Mouse (Mus musculus) midbrain, embryonic 11.5 days (tissue): ENCODE results near the gene Scaf4. TPM values are rescaled to one million over a fixed set of nuclear protein-coding genes. Genes with fewer than 3 reads are reported as not detected.
A peak's percentile ranks its signal among the peaks of the same experiment; 100 is the strongest.

Source experiments
- ATAC-seq: fragments of 200-750 bp; cut with Nextera tagmentation; 2 replicates; pipeline ENCODE4 v1.8.0; 2017; ENCODE audit warnings: moderate TSS enrichment, moderate library complexity; ENCODE audit not compliant: low FRiP score
- DNase-seq: peaks from one replicate; pipeline ENCODE4 v3.0.0; 2015; ENCODE audit warnings: low spot score; ENCODE audit errors: missing footprints
- H3K27ac ChIP-seq: fragments of 300-500 bp; sonication (generic); 2 replicates; pipeline ENCODE4 v1.5.1; 2014; ENCODE audit warnings: low read depth, low read length
- H3K27me3 ChIP-seq: fragments of 300-500 bp; sonication (generic); 2 replicates; pipeline ENCODE4 v1.6.1; 2014; ENCODE audit warnings: mild to moderate bottlenecking, low read length, moderate library complexity, mixed read lengths; ENCODE audit not compliant: control insufficient read depth, insufficient read depth
- H3K36me3 ChIP-seq: fragments of 300-500 bp; sonication (generic); 2 replicates; pipeline ENCODE4 v1.6.1; 2014; ENCODE audit warnings: mild to moderate bottlenecking, low read length, moderate library complexity, mixed read lengths; ENCODE audit not compliant: control insufficient read depth, insufficient read depth
- H3K4me1 ChIP-seq: fragments of 300-500 bp; sonication (generic); 2 replicates; pipeline ENCODE4 v1.6.1; 2014; ENCODE audit warnings: low read length; ENCODE audit not compliant: control insufficient read depth, insufficient read depth
- H3K4me2 ChIP-seq: fragments of 300-500 bp; sonication (generic); 2 replicates; pipeline ENCODE4 v1.6.1; 2014; ENCODE audit warnings: mild to moderate bottlenecking, moderate library complexity
- H3K4me3 ChIP-seq: fragments of 300-500 bp; sonication (generic); 2 replicates; pipeline ENCODE4 v1.5.1; 2014; ENCODE audit warnings: low read depth, low read length
- H3K9ac ChIP-seq: fragments of 300-500 bp; sonication (generic); 2 replicates; pipeline ENCODE4 v1.6.1; 2014; ENCODE audit warnings: low read length
- H3K9me3 ChIP-seq: fragments of 300-500 bp; sonication (generic); 2 replicates; pipeline ENCODE4 v1.6.1; 2016; ENCODE audit warnings: low read length; ENCODE audit not compliant: control insufficient read depth
- WGBS: fragments of 180-500 bp; shearing (Covaris S2); extraction: QIAGEN DNeasy Blood & Tissue Kit; methylation state at CpG from one replicate; pipeline ENCODE4 v1.1.7; 2014; 5-methylcytosine and 5-hydroxymethylcytosine counted together
- polyA plus RNA-seq: library from polyadenylated mRNA; unstranded; fragments of >200 nt; fragmentation: Nextera tagmentation; extraction: Ambion mirVana; gene quantifications from 2 replicates; pipeline ENCODE4 v1.2.1, GENCODE M21; 2014

Scaf4 gene
- polyA plus RNA-seq, 1 experiment from 2014 or later: 31.6 TPM

DNA sequence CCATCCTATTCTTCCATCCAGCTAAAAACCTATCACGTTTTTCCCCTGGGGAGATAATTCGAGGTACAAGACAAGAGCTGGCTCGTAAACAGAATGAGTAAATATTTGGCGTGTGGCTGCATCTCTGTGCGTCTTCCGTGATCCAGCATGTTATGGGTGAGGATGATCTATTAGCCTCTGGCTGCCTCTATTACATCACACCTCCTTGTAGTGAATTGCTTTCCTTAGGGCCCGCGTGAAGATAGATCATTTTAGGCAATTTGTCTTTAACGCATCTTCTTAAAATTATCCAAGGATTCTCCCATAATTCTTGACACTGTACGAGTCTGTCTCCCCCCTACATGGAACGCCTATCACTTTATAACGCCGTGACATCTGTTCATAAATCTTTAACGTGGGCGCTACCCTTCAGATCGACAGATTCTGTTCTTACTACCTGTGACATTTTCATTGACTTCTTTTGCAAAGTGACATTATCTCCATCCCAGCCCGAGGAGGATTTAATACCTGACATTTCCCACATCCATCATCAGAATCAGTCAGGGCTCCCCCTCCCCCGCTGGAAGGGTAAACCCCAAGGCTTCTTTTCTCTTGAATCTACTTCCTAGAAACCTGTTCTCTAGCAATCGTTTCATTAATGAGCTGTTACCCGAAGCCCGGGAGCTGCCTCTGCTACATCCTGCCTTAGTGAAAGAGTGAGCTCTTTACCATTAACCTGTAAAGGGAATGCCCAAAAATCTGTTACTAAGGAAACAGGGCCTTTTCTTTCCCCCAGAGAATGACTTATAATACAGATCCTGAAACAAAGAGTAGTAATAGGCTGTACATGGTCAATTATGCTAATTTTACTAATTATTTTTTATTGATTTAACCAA lies 14.4 kb upstream of the Scaf4 start:
- Histone ChIP-seq H3K4me3 (no peak overlapping the region), H3K9me3 (no peaks in the 10 kb centered on the region), H3K4me1 (peaks cover 10% of the 10 kb centered on the region), H3K27ac (no peak overlapping the region), H3K4me2 (peak overlapping the region; percentile 23; the same call in 1 of the 2 replicates), H3K27me3 (peaks cover 4% of the 10 kb centered on the region; the same call in 1 of the 2 replicates), H3K36me3 (no peaks in the 10 kb centered on the region), H3K9ac (no peak overlapping the region)
- WGBS: 12% methylated on average over 21 of the region's 21 CpGs
- ATAC-seq: 0 out of 2 replicates have a peak, but pooled peaks have one; percentile 53
- peak; percentile 83 for DNase-seq

DNA sequence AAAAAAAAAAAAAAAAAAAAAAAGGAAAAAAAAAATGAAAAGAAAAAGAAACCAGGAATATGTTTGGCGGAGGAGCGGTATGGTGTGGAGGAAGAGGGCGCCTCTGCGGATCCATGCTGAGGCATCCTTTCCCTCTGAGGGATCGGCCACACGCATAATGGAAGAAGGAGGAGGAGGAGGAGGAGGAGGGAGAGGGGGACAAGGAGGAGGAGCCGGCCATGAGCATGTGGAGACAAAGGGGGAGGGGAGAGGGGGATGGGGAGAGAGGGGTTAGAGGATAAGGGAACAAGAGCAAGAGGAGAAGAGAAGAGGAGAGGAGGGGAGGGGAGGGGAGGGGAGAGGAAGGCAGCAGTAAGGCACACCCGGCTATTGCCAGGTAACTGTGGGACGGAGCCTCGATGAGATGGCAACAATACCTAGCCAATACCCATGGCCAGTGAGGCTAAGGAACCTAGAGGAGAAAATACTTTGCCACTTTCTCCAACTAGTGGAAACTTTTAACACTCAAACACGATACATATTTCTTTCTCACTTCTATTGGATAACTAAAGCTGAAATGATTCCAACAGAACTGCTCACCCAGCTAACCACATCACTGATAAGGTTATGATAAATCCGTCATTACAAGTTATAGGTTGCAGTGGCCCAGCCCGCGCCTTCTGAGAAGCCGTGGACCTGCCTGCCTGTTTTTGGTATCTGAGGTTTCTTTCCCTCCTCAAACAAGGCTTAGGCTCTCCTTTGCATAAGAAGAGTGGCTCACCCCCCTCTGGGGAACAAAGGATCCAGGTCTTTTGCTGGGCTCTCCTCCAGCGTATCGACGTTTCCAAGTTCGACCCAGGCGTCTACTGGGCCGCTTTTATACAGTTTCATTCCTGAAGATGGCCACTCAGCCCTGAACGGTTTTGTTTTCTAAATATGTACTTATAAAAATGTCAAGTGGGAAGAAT lies 13.4 kb upstream of the Scaf4 start:
- Histone ChIP-seq H3K9me3 (no peaks in the 10 kb centered on the region), H3K27ac (no peak overlapping the region; the same call in 1 of the 2 replicates), H3K9ac (no peak overlapping the region), H3K36me3 (no peaks in the 10 kb centered on the region), H3K27me3 (peaks cover 4% of the 10 kb centered on the region; the same call in 1 of the 2 replicates), H3K4me3 (no peak overlapping the region), H3K4me2 (peak overlapping the region; percentile 23; the same call in 1 of the 2 replicates), H3K4me1 (peaks cover 10% of the 10 kb centered on the region)
- DNase-seq: peak; percentile 90
- 14% methylated on average over 19 of the region's 22 CpGs for WGBS
- peak; percentile 75 for ATAC-seq

DNA sequence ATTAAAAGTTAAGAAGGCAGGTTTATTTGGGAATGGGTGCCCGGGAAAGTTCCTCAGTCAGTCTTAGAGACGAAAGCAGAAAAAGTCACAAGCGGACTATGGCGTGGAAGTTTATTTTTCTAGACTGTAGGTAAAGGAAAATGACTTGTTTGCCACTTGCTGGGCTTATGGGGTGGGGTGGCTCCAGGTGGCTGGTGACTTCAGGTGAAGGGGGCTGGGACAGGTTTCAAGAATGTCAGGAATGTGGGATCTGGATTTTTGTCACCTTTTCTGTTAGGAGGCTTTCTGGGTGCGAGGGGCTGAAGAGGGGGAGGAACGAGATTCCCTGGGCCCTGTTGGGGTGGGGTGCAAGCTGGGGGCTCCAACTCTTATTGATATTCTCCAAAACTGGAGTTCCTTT lies 7.4 kb upstream of the Scaf4 start:
- H3K9ac ChIP-seq: no peak overlapping the region
- WGBS: 69% methylated on average over 6 of the region's 6 CpGs
- ATAC-seq: no peak

DNA sequence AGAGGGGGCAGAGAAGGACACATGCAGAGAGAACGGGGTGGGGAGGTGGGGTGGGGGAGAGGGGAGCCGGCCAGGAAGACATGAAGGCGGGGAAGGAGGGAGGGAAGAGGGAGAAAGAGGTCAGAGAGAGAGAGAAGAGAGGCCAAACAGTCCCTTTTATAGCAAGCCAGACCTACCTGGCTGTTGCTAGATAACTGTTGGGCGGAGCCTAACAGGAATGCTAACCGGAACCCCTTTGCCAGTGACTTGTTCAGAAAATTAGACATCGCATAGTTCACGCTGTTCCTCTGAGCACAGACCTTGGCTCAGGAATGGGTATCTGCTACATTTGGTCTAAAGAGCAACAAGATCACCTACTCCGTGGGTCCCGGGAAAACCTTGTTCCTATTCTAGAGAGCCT lies 6.7 kb upstream of the Scaf4 start:
- no peak overlapping the region for H3K4me2 ChIP-seq
- H3K4me3 ChIP-seq: no peak overlapping the region
- H3K27ac ChIP-seq: no peak overlapping the region
- DNase-seq: no peak
- no peak overlapping the region for H3K9ac ChIP-seq
- no peaks in the 10 kb centered on the region for H3K9me3 ChIP-seq
- 63% methylated on average over 9 of the region's 9 CpGs for WGBS
- no peaks in the 10 kb centered on the region for H3K4me1 ChIP-seq
- H3K36me3 ChIP-seq: no peaks in the 10 kb centered on the region
- no peak for ATAC-seq
- H3K27me3 ChIP-seq: no peaks in the 10 kb centered on the region

More for the DNA sequence above, 7.4 kb upstream of the Scaf4 start:
- Histone ChIP-seq H3K27me3 (no peaks in the 10 kb centered on the region), H3K36me3 (no peaks in the 10 kb centered on the region), H3K27ac (no peak overlapping the region), H3K4me1 (no peaks in the 10 kb centered on the region), H3K4me3 (no peak overlapping the region), H3K9me3 (no peaks in the 10 kb centered on the region), H3K4me2 (no peak overlapping the region)
- no peak for DNase-seq

DNA sequence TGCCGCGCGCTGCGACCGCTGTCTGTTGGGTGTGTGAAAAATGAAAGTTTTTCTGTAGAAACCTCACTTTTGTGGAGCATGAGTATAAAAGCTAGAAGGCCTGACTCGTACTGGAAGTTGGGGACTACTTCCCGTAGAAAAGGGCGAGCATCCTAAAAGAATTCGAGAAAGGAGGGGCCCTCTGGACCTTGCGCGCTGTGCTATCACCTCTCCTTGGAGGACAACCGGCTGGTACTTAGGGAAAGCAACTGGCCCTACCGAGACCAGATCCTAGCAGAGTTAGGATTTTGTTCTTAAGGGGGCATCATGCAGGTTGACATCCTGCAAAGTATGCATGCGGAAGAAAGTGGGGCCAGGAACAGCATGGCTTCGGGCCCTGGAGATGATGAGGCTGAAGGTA lies 613 bp upstream of the Scaf4 start:
- Histone ChIP-seq H3K9ac (peak overlapping the region; percentile 97), H3K9me3 (no peaks in the 10 kb centered on the region), H3K4me2 (peak overlapping the region; percentile 58), H3K4me1 (peaks cover 16% of the 10 kb centered on the region), H3K36me3 (no peaks in the 10 kb centered on the region), H3K27me3 (no peaks in the 10 kb centered on the region), H3K27ac (0 out of 2 replicates have a peak overlapping the region, but pooled peaks have one; percentile 95), H3K4me3 (peak overlapping the region; percentile 99)
- DNase-seq: peak; percentile 90
- 4% methylated on average over 15 of the region's 15 CpGs for WGBS
- ATAC-seq: peak; percentile 5

DNA sequence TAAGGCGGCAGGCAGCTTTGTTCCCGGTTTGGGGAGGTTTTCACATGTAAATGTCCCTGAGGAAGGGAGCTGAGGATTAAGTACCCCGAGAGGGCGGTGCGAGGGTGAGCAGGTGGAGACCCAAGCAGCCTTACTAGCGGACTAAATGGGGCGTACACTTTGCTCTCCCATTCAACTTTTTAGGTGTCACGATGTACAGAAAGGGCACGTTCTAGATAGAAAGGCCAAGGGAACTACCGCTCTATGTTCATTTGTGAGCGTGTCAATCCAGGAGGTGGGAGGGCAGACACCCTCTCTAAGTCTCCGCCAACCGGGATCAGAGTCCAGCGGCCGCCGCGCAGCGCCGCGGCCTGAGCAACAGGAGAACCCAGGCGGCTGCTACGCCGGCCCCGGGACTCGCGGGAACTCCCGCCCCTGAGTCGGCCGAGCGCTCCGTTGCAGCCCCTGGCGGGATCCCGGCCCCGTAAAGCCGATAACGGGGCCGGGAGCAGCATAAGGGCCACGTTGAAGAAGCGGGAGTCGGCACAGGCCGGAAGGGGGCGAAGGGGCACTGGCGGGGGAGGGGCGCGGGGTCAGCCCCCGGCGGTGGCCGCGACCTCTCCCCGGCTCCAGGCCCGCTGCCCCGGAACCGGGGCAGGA lies 918 bp downstream of the Scaf4 start:
- peaks cover 19% of the 10 kb centered on the region for H3K4me1 ChIP-seq
- H3K9ac ChIP-seq: peak overlapping the region; percentile 97
- no peaks in the 10 kb centered on the region for H3K36me3 ChIP-seq
- peak overlapping the region; percentile 99 for H3K4me3 ChIP-seq
- peak overlapping the region; percentile 95 for H3K27ac ChIP-seq
- WGBS: under 1% methylated on average over 43 of the region's 53 CpGs
- H3K27me3 ChIP-seq: no peaks in the 10 kb centered on the region
- H3K4me2 ChIP-seq: peak overlapping the region; percentile 58
- ATAC-seq: peak; percentile 12
- peak; percentile 96 for DNase-seq
- H3K9me3 ChIP-seq: no peaks in the 10 kb centered on the region

DNA sequence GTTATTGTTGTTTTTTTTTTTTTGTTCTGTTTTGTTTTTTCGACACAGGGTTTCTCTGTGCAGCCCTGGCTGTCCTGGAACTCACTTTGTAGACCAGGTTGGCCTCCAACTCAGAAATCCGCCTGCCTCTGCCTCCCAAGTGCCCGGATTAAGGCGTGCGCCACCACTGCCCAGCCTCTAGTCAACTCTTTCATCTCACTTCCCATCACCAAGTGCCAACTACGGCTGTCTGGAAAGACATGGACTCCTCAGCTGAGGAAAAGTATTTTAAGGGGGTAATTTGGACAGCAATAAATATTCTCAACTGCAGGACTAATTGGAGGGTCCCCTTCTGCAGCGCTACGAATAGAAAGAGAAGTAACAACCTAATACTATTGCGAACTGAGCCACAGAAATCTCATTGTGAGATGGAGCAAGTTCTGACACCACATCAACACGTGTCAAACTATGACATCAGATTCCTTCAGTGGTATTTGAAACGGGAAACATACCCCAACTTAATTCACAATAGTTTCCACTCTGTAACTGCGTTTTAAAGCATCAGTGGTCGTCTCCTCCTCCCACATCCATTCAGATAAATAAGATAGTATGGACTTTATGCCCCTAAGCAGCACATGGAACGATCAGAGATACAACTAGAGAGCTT lies 1.6 kb downstream of the Scaf4 start:
- ATAC-seq: no peak
- H3K9ac ChIP-seq: peak overlapping the region; percentile 97
- H3K4me2 ChIP-seq: peak overlapping the region; percentile 58
- peak overlapping the region; percentile 99 for H3K4me3 ChIP-seq
- no peaks in the 10 kb centered on the region for H3K36me3 ChIP-seq
- peaks cover 19% of the 10 kb centered on the region for H3K4me1 ChIP-seq
- no peaks in the 10 kb centered on the region for H3K9me3 ChIP-seq
- no peaks in the 10 kb centered on the region for H3K27me3 ChIP-seq
- 33% methylated on average over 14 of the region's 14 CpGs for WGBS
- H3K27ac ChIP-seq: peak overlapping the region; percentile 95; the same call in 1 of the 2 replicates
- DNase-seq: peak; percentile 86

DNA sequence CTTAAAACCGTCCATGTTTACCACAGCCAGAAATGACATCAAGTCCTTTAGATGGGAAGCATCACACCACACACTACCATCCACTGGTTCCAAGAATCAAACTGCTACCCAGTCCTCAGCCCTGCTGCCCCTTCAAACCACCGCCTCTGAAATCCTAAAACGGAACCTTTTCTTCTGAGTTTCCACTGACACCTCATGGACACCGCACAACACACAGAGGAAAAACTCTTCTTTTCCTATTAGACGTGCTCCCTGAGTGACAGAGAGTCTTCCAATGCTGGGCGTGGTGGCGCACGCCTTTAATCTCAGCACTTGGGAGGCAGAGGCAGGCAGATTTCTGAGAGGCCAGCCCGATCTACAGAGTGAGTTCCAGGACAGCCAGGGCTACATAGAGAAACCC lies 2.9 kb downstream of the Scaf4 start:
- Histone ChIP-seq H3K4me1 (peaks cover 19% of the 10 kb centered on the region), H3K27ac (no peak overlapping the region), H3K9ac (no peak overlapping the region), H3K9me3 (no peaks in the 10 kb centered on the region), H3K4me2 (no peak overlapping the region), H3K36me3 (no peaks in the 10 kb centered on the region), H3K4me3 (no peak overlapping the region), H3K27me3 (no peaks in the 10 kb centered on the region)
- DNase-seq (no peak), ATAC-seq (no peak)
- WGBS: 90% methylated on average over 9 of the region's 9 CpGs
